Mouse (Mus musculus) CH12.LX (cell line): ENCODE measurements around the gene Robo1. TPM values are rescaled to one million over a fixed set of nuclear protein-coding genes. Genes with fewer than 3 reads are reported as not detected.

Source experiments
- DNase-seq: peaks from one replicate; pipeline ENCODE4 v3.0.0-alpha.2; 2013; ENCODE audit errors: extremely low read depth
- H3K27ac ChIP-seq: 2 replicates; pipeline ENCODE4 v1.5.1; 2012; ENCODE audit warnings: low read depth, mild to moderate bottlenecking, control low read depth, moderate library complexity; ENCODE audit not compliant: insufficient read depth
- H3K27me3 ChIP-seq: replicated peaks from 2 replicates; pipeline ENCODE3; 2012; ENCODE audit warnings: inconsistent platforms
- H3K36me3 ChIP-seq, 2 experiments: replicated peaks in 1 of 2; 2 replicates each; pipeline versions ENCODE3 to v1.6.1; 2012; ENCODE audit warnings: inconsistent platforms in 1 of 2, low read length in 1 of 2, mild to moderate bottlenecking in 1 of 2, mixed read lengths in 1 of 2, moderate library complexity in 1 of 2; ENCODE audit not compliant: control insufficient read depth in 1 of 2, insufficient read depth in 1 of 2
- H3K4me1 ChIP-seq, 2 experiments: 2 replicates each; pipeline ENCODE4 v1.6.1; 2012; ENCODE audit warnings: inconsistent platforms in 1 of 2, moderate library complexity in 1 of 2; ENCODE audit not compliant: insufficient read depth in 2 of 2, control insufficient read depth in 1 of 2
- H3K4me2 ChIP-seq: 2 replicates; pipeline ENCODE4 v1.6.1; 2012; ENCODE audit warnings: low read depth, mild to moderate bottlenecking, control low read depth; ENCODE audit not compliant: poor library complexity, insufficient read depth, severe bottlenecking
- H3K4me3 ChIP-seq, 3 experiments: fragments of 150-350 bp in 1 of 3; sonication (generic) in 1 of 3; replicated peaks in 1 of 3; 2 replicates each; pipeline versions ENCODE3 to v1.5.1; 2011 to 2012; ENCODE audit warnings: low read depth in 2 of 3, low read length in 2 of 3, mild to moderate bottlenecking in 2 of 3, moderate library complexity in 2 of 3, control low read depth in 1 of 3, improper control_type of control experiment in 1 of 3, inconsistent platforms in 1 of 3, mixed read lengths in 1 of 3; ENCODE audit not compliant: poor library complexity in 1 of 3
- H3K79me2 ChIP-seq: replicated peaks from 2 replicates; pipeline ENCODE4 v1.6.1; 2012; ENCODE audit warnings: mild to moderate bottlenecking, moderate library complexity; ENCODE audit not compliant: control insufficient read depth, poor library complexity, insufficient read depth, severe bottlenecking; ENCODE audit errors: extremely low read depth
- H3K9ac ChIP-seq: 2 replicates; pipeline ENCODE4 v1.6.1; 2012; ENCODE audit warnings: low read depth, mild to moderate bottlenecking, control low read depth, moderate library complexity; ENCODE audit not compliant: insufficient read depth
- H3K9me3 ChIP-seq: replicated peaks from 2 replicates; pipeline ENCODE3; 2012; ENCODE audit warnings: low read length, inconsistent platforms, mixed read lengths
- BHLHE40 ChIP-seq: IDR thresholded peaks from 2 replicates; pipeline ENCODE4 v1.6.1; 2011; ENCODE audit warnings: mild to moderate bottlenecking, low read depth, low read length, improper control_type of control experiment
- CHD1 ChIP-seq: IDR thresholded peaks from 2 replicates; pipeline ENCODE4 v1.6.1; 2012; ENCODE audit warnings: low read depth, low read length, improper control_type of control experiment, inconsistent platforms
- CHD2 ChIP-seq: IDR thresholded peaks from 2 replicates; pipeline ENCODE4 v1.6.1; 2011; ENCODE audit warnings: low read length, improper control_type of control experiment
- EP300 ChIP-seq: IDR thresholded peaks from 2 replicates; pipeline ENCODE4 v1.6.1; 2011; ENCODE audit warnings: low read length, improper control_type of control experiment
- GABPA ChIP-seq: IDR thresholded peaks from 2 replicates; pipeline ENCODE4 v1.6.1; 2012; ENCODE audit warnings: low read depth, low read length, improper control_type of control experiment, inconsistent platforms; ENCODE audit not compliant: insufficient replicate concordance
- HCFC1 ChIP-seq: IDR thresholded peaks from 2 replicates; pipeline ENCODE4 v1.6.1; 2012; ENCODE audit warnings: low read depth, mild to moderate bottlenecking, inconsistent platforms, low read length, improper control_type of control experiment
- IRF4 ChIP-seq: IDR thresholded peaks from 2 replicates; pipeline ENCODE4 v1.6.1; 2014; ENCODE audit warnings: low read depth, mild to moderate bottlenecking, inconsistent platforms, low read length, improper control_type of control experiment
- JUN ChIP-seq: IDR thresholded peaks from 2 replicates; pipeline ENCODE4 v1.6.1; 2011; ENCODE audit warnings: low read depth, mild to moderate bottlenecking, low read length, improper control_type of control experiment, moderate library complexity; ENCODE audit not compliant: insufficient read depth
- JUND ChIP-seq: conservative IDR thresholded peaks from 2 replicates; pipeline ENCODE4 v1.6.1; 2011; ENCODE audit warnings: low read depth, low read length, improper control_type of control experiment
- KAT2A ChIP-seq: IDR thresholded peaks from 2 replicates; pipeline ENCODE4 v1.6.1; 2012; ENCODE audit warnings: low read length, improper control_type of control experiment, inconsistent platforms; ENCODE audit not compliant: insufficient replicate concordance
- MAFK ChIP-seq: IDR thresholded peaks from 2 replicates; pipeline ENCODE4 v1.6.1; 2011; ENCODE audit warnings: low read length, improper control_type of control experiment; ENCODE audit not compliant: insufficient replicate concordance
- MAX ChIP-seq: IDR thresholded peaks from 2 replicates; pipeline ENCODE4 v1.6.1; 2011; ENCODE audit warnings: low read length, improper control_type of control experiment
- MAZ ChIP-seq: IDR thresholded peaks from 2 replicates; pipeline ENCODE4 v1.6.1; 2012; ENCODE audit warnings: low read depth, mild to moderate bottlenecking, inconsistent platforms, low read length, improper control_type of control experiment, moderate library complexity
- MEF2A ChIP-seq: IDR thresholded peaks from 2 replicates; pipeline ENCODE4 v1.6.1; 2014; ENCODE audit warnings: low read depth, mild to moderate bottlenecking, inconsistent platforms, low read length, improper control_type of control experiment, borderline replicate concordance
- MYC ChIP-seq: IDR thresholded peaks from 2 replicates; pipeline ENCODE4 v1.6.1; 2011; ENCODE audit warnings: low read depth, mild to moderate bottlenecking, improper control_type of control experiment, low read length
- NELFE ChIP-seq: IDR thresholded peaks from 2 replicates; pipeline ENCODE4 v1.6.1; 2011; ENCODE audit warnings: low read depth, low read length, improper control_type of control experiment
- NRF1 ChIP-seq: IDR thresholded peaks from 2 replicates; pipeline ENCODE4 v1.6.1; 2014; ENCODE audit warnings: low read depth, mild to moderate bottlenecking, inconsistent platforms, low read length, improper control_type of control experiment, moderate library complexity
- POLR2A ChIP-seq: IDR thresholded peaks from 2 replicates; pipeline ENCODE4 v1.6.1; 2011; ENCODE audit warnings: low read depth, mild to moderate bottlenecking, improper control_type of control experiment, low read length
- POLR2AphosphoS2 ChIP-seq: IDR thresholded peaks from 2 replicates; pipeline ENCODE4 v1.6.1; 2011; ENCODE audit warnings: low read depth, low read length, improper control_type of control experiment
- RCOR1 ChIP-seq: conservative IDR thresholded peaks from 2 replicates; pipeline ENCODE4 v1.6.1; 2012; ENCODE audit warnings: low read depth, mild to moderate bottlenecking, inconsistent platforms, low read length, improper control_type of control experiment
- SMC3 ChIP-seq: IDR thresholded peaks from 2 replicates; pipeline ENCODE4 v1.6.1; 2011; ENCODE audit warnings: low read depth, low read length, improper control_type of control experiment
- TCF12 ChIP-seq: IDR thresholded peaks from 2 replicates; pipeline ENCODE4 v1.6.1; 2014; ENCODE audit warnings: low read depth, mild to moderate bottlenecking, inconsistent platforms, low read length, improper control_type of control experiment
- USF1 ChIP-seq: IDR thresholded peaks from 2 replicates; pipeline ENCODE4 v1.6.1; 2014; ENCODE audit warnings: low read depth, mild to moderate bottlenecking, inconsistent platforms, low read length, improper control_type of control experiment
- USF2 ChIP-seq: conservative IDR thresholded peaks from 2 replicates; pipeline ENCODE4 v1.6.1; 2011; ENCODE audit warnings: low read depth, low read length, improper control_type of control experiment
- ZMIZ1 ChIP-seq: IDR thresholded peaks from 2 replicates; pipeline ENCODE4 v1.6.1; 2012; ENCODE audit warnings: low read depth, mild to moderate bottlenecking, inconsistent platforms, low read length, improper control_type of control experiment
- dilution Hi-C: fragments of 300-500 bp; cut with MboI; formaldehyde crosslinking; loops from 2 replicates; pipeline ENCODE4 v1.14.3; 2020; ENCODE audit warnings: low sequenced_read_pairs; ENCODE audit not compliant: extremely low pct_unique_long_range_greater_than_20kb, extremely low pct_ligation_motif_present
- in situ Hi-C: fragments of 300-500 bp; cut with MboI; formaldehyde crosslinking; loops from 3 replicates; pipeline ENCODE4 v1.14.3; 2019; ENCODE audit warnings: low sequenced_read_pairs, low pct_ligation_motif_present, low pct_unique_long_range_greater_than_20kb, mixed read lengths
- polyA plus RNA-seq: library from polyadenylated mRNA; unstranded; fragments of >175 nt; gene quantifications from 2 replicates; pipeline ENCODE4 v1.2.1, GENCODE M21; 2012; ENCODE audit warnings: low read depth; ENCODE audit not compliant: insufficient read length
- total RNA-seq, 2 experiments: library from RNA; depleted of rRNA; stranded (reverse); fragments of 300-350 nt in 1 of 2; fragments of >200 nt in 1 of 2; gene quantifications; 2 replicates each; pipeline ENCODE4 v1.2.3; 2012 to 2014

The Robo1 gene
- total and polyA plus RNA-seq, 3 experiments = not detected

- H3K9ac ChIP-seq = no peak overlapping the region
- H3K27me3 ChIP-seq = no peaks in the 10 kb centered on the region
- H3K4me3 ChIP-seq = no peak overlapping the region
- in situ Hi-C loops = no loop called here
- H3K4me2 ChIP-seq = no peak overlapping the region
- peaks cover 62% of the 10 kb centered on the region for H3K9me3 ChIP-seq
- DNase-seq = no peak
- H3K36me3 ChIP-seq = no peaks in the 10 kb centered on the region
- dilution Hi-C loops = no loop called here
- no peaks in the 10 kb centered on the region for H3K4me1 ChIP-seq
- TF ChIP-seq TCF12 = no peak
- TF ChIP-seq POLR2A = no peak
- no peak for TF ChIP-seq MAFK
- no peak for TF ChIP-seq SMC3
- TF ChIP-seq JUND = no peak
- no peak for TF ChIP-seq ZMIZ1
- TF ChIP-seq KAT2A = no peak
- no peak for TF ChIP-seq MAX
- TF ChIP-seq BHLHE40 = no peak
- TF ChIP-seq JUN = no peak
- TF ChIP-seq IRF4 = no peak
- TF ChIP-seq RCOR1 = no peak
- TF ChIP-seq NRF1 = no peak
- no peak for TF ChIP-seq HCFC1
- TF ChIP-seq USF1 = no peak
- TF ChIP-seq MYC = no peak
- TF ChIP-seq MEF2A = no peak
- TF ChIP-seq CHD2 = no peak
- no peak for TF ChIP-seq CHD1
- no peak overlapping the region for H3K27ac ChIP-seq
- H3K79me2 ChIP-seq = no peaks in the 10 kb centered on the region
These were observed 73.7 kb downstream of the Robo1 start for GRCm38 (mm10) chr16:72381819-72382218.

GRCm38 (mm10) chr16:72383566-72383965, 75.5 kb downstream of the Robo1 start:
- Histone ChIP-seq H3K79me2 (no peaks in the 10 kb centered on the region), H3K27me3 (no peaks in the 10 kb centered on the region), H3K4me1 (no peaks in the 10 kb centered on the region)
- DNase-seq = no peak
- no peak for TF ChIP-seq CHD2
- TF ChIP-seq RCOR1 = no peak
- TF ChIP-seq MAFK = no peak
- TF ChIP-seq USF2 = no peak
- TF ChIP-seq MAZ = no peak
- no peak for TF ChIP-seq POLR2AphosphoS2
- no peak for TF ChIP-seq EP300
- no peak for TF ChIP-seq NELFE
- TF ChIP-seq GABPA = no peak
- no peak for TF ChIP-seq JUND
- TF ChIP-seq POLR2A = no peak
- no peak for TF ChIP-seq HCFC1
- no peak for TF ChIP-seq USF1
- TF ChIP-seq ZMIZ1 = no peak
- TF ChIP-seq, all 38 proteins: peak for 0
- H3K4me2 ChIP-seq = no peak overlapping the region
- no peak overlapping the region for H3K9ac ChIP-seq
- H3K27ac ChIP-seq = no peak overlapping the region
- peaks cover 58% of the 10 kb centered on the region for H3K9me3 ChIP-seq
- no peak overlapping the region for H3K4me3 ChIP-seq
- dilution Hi-C loops = no loop called here
- no peaks in the 10 kb centered on the region for H3K36me3 ChIP-seq
- in situ Hi-C loops = no loop called here
